Mouse (Mus musculus) right cerebral cortex, postnatal 25 days (tissue): ENCODE measurements around the gene Ptprk.

Source experiments
- DNase-seq: peaks from one replicate; pipeline ENCODE4 v3.0.0; 2022

Gene Ptprk

DNA sequence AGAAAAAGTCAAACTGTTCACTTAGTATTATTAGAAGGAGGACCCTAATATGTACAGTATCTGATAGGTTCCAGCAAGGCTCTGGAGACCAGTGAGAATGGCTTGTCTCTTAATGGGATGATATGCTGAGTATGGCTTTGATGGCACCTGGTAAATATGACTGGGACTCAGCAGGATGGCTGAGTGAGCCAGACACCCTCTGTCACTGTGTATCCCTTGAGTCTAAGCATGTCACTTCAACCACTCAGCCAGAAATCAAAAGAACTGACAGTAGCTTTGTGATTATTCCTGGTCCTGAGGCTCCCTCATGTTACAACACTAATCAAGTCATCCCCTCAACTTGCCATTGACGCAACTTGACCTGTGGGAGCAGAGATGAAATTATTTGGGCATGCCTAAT, 383.4 kb downstream of the Ptprk start:
- no peak for DNase-seq

DNA sequence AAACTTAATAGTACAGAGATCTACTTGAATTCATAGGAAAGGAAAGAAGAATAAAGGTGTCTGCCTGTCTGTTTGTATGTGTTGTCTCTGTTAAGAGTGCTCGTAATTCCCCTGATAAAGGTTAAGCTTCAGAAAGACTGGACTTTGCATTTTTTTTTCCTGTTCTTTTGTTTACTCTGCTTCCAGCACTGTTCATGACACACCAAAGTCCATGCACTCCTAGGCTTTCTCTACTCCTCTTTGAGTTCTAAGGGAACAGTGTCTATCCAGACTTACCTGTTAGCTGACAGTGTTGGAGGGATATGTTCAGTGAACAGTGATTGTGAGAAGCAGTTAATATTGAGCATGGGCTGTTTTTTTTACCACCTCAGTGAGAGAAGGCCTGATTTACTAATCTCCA, 385.3 kb downstream of the Ptprk start:
- no peak for DNase-seq

DNA sequence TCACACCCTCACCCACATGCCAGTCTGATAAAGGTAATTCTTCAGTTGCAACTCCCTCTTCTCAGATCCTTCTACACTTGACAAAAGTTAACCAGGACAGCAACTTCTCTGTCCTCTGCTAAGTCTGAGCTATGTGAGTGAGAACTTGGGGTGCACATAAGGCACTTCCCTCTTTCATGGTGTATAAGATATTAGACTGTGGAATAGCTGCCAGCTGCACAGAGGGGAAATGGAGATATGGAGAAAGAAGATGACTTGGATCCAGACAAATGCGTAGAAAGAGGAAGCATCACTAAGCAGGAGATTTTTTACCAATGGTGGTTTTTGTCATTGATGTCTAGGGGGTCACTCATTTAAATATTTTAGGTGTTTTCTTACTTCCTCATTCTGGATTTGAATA, 389.1 kb downstream of the Ptprk start:
- no peak for DNase-seq

DNA sequence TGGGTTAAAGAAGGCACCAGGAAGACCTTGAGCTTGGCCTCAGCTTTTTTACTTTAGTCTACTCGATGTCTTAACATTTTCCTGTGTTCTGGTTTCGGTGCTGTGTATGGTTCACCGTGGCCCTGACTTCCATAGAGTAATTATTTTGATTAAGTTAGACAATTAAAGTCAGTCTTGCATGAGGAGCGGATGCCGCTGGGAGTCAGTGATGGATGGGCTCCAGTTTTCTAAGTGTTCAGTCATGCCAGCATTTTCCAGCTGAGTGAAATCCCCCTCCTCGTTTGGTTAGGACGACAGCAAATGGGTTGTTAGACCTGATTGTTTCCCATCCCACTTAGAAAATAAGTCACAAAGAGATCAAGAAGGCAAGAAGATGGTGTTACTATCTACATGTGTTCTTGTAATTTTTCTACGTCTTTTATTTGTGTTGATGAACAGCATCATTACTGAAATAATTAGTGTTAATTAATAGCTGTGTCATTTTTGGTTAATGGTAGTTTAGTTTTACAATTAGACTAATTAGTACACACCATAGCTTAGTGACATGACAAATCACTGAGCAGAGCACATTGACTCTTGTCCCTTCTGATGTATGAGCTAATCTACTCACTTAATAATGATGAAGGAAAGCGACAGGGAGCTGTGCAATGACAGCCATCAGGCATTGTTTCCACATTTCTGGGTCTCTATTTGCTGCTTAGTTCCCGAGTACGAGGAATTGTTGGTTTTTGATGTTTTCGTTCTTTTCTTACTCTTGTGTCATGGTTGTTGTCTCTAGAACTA, 390.3 kb downstream of the Ptprk start:
- no peak for DNase-seq

DNA sequence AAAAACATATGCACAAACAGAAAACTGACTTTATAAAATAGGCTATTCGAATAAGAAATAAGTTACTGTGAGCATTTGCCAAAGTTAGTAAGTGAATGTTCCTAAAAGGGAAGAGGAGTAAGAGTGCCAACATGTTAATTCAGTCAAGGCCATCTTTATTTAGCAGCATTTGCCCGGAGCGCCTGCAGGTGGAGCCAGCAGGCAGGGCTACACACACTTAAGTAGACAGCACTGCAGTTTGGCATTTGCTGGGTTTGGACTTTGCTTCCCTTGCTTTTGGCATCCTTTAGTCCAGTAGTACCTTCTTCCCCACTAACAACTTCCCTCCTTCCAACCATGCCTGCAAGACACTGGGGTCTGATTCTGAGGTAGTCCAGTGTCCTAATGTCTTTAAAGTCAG, 411.0 kb downstream of the Ptprk start:
- peak; percentile 24 for DNase-seq

DNA sequence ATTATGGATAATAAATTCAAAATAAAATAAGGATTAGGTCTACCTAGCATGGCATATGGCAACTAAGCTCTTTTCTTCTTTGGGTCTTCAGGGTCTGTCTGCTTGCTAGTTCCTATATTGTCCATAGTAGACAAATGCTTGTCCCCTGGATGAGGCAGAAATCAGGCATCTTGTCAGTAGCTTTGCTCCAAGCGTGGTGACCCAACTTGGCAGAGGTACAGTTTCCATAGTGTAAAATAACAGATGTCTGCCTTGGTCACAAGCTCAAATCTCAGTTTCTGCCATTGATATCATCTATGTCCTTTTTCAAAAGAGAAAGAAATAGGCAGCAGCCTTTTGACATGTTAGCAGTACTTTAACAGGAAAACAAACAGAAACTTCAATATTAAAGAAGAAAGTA, 416.4 kb downstream of the Ptprk start:
- DNase-seq: no peak

DNA sequence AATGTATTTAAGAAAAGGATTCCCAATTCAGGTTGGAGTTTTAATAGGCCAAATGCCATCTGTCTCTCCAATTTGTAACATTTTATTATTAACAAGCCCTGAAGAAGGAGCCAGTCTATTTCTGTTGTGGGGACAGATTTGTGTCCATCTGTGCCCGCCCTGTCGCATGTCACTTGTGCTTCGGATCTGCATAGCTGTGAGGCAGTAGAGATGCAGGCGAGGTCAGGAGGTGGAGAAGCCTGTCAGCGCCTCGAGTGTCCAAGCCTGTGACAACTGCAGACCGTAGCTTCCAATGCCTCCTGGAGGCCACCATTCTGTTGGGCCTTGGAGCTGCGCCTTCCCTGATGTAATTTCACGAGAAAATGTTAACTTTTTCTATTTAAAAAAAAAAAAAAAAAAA, 417.6 kb downstream of the Ptprk start:
- DNase-seq: no peak

DNA sequence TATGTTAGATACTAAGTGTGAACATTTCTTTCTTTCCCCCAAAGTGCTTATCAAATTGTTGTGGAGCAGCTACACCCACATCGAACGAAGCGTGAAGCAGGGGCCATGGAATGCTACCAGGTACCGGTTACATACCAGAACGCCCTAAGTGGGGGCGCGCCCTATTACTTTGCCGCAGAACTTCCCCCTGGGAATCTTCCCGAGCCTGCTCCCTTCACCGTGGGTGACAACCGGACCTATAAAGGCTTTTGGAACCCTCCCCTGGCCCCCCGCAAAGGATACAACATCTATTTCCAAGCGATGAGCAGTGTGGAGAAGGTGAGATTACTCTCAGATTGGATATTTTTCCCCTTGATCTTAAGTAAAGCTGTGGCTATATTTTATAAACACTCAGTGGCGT, 418.2 kb downstream of the Ptprk start:
- DNase-seq: peak; percentile 8

DNA sequence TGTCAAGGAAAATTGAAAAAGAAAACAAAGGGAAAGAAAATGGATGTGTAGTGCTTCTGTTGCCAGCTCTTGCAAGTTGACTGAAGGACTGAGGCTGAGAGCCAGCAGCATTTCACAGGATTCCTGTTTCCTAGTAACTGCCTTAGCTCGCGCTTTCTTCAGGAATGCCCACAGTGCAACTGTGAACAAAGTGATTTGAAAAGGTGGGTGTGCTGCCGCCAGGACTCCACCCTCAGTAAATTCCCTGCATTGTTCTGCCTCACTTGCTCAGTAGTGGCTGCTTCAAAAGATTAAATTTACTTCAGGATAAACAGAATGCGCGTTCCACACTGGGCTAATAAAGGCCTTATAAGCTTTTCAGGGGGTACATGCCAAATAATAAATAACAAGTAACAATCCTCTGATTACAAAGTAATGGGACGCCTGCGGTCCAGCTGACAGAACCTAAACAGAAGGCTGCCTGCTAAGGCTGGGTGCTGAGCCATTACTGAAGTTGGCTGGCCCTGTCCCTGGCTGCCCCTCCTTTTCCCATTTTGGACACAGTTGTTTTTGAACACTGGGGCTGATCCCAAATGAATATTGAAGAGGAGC, 418.7 kb downstream of the Ptprk start:
- DNase-seq: peak; percentile 35

DNA sequence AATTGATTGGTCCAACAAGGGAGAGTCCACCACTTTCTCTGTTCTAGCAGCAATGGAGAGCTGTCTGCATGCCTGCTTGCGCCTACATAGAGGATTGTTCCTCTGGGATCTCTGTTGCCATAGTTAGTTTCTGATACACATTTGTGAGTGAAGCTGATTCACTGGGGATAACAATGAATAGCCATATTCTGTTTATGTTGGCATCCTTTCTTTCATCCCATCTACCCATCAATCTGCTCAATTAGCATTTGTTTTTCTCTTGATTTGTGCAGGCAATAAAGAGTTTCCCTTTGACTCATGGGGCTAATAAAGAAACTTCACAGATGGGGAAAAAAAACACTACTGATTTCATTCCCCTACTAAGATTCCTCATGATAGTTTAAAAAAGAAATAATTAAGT, 423.2 kb downstream of the Ptprk start:
- no peak for DNase-seq

DNA sequence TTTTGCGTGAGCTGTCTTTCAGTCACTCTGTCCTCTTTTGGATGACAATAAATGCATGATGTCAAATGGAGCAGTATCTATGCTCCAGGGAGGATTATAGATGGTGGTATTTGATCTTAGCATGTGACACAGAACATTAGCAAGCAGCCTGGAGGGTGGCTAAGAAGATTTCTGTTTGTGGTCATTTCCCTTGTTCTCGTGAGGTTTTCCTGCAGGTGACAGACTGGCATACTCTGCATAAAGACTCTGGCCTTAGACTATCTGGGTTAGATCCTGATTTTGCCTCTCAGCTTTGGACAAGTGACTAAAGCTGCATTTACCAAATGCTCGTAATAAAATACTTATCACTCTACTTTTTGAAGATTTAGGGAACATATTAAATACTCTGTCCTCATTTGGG, 423.9 kb downstream of the Ptprk start:
- DNase-seq: no peak

DNA sequence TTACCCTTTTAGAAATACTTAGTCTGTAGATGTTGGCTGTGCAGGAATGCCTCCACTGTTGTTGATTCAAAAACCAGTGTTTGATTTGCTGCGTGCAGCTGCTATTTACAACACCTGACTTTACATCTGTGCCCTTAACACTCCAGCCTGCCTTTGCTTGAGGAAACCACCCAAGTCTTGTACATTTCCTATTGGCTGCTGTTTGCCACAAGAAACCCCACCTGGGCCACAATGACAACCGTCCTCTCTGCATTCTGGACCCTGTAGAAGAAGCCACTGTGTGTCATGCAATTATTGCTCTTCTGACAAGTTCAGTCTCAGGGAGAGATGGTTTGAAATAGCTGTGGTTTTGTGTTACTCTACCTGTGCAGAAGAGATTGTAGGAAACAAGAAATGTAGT, 439.0 kb downstream of the Ptprk start:
- DNase-seq: no peak

DNA sequence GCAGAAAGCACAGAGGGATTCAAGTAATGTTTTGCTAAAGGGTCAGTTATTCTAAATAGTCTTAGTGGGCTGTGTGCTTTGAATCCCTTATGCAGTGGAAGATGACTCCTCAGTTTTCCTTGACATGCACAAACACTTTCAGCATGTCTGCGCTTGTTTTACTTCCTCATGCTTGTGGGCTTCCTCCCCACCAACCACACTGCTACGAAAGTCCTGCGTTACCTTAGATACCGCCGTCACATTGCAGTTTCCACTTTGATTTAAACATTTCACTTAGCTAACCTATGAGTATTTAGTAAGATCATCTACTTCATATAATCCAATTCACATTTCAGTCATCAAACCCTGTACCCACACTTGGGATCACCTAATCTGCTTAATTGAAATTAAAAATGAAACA, 441.5 kb downstream of the Ptprk start:
- no peak for DNase-seq

DNA sequence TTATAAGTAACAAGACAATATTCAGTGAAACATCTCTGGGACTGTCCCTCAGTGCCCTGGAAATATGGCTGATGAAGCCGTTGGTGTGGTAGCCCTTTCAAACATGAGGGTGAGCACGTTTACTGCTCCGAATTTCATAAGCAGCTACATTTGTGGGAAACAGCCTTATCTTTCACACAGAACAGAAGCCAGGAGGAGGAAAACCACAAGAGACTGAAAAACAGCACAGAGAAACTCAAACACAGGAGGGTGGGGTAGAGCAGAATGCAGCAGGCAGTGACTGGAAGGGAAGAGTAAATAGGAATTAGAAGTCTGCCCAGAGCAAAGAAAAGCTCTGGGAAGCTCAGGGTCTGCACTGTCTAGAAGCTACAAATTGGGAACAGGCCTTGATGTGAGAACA, 443.7 kb downstream of the Ptprk start:
- no peak for DNase-seq

DNA sequence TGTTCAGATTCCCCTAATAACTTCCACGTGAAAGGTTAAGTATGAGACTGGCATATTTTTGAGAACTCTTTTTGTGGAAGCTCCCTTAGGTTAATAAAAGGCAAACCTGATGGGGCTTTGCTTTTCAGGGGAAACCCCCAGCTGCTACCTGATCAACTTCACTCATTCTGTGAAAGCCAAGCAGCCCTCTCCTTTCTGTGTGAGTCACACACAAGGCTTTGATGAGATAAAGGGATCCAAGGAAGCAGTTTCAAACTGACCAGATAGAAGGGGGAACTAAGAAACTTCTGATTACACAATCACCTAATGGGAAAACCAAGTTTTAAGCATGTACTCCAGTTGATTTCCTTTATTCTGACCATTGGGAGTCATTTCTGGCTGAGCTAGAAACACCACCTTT, 445.2 kb downstream of the Ptprk start:
- DNase-seq: no peak

DNA sequence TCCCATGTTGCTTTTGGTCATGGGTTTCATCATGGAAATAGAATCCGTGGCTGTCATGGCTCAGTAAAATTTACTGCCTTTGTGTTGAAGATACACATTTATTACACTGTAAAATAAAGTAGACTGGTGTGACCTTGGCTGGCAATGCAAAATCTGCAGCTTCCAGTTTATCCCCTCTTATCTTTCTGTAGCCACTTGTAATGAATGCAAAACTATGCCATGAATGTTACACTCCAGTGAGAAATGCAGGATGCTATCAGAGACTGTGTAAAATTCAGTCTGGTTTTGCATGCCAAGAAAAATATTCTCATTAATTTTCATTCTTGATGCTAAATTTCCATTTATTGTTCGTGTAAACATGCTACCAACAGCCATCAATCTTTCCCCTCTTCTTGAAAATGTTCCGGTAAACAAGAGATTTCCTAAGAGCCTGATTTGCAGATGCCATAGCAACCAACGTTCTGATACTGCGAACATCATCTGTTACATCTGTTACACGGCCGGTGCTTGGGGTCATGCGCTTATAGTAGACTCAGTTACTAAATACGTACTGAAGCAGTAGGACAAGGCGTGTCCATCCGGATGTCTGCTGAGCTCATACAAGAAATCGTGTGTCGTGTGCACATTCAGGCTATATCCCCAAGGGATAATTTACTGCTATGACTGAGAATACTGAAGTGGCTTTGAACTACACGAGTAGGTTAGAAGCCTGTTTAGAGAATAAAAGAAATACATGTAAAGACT, 449.5 kb downstream of the Ptprk start:
- no peak for DNase-seq

DNA sequence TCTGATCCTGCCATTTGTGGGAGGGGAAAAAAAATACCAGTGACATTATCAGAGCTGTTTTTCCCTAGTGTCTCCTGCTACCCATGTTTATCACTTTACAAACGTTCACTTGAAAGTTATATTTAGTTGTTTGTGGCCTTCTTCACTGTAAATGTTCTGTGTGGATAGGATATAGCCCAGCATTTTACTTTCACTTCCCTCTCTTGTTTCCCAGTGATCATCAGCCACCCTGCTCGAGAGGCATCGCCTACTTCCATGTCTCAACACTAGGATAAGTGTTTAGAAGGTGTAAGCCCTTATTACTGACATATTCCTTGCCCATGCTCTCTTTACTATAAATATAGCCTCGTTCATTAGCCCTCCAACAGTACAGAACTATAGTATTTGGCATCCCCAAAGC, 466.0 kb downstream of the Ptprk start:
- no peak for DNase-seq

DNA sequence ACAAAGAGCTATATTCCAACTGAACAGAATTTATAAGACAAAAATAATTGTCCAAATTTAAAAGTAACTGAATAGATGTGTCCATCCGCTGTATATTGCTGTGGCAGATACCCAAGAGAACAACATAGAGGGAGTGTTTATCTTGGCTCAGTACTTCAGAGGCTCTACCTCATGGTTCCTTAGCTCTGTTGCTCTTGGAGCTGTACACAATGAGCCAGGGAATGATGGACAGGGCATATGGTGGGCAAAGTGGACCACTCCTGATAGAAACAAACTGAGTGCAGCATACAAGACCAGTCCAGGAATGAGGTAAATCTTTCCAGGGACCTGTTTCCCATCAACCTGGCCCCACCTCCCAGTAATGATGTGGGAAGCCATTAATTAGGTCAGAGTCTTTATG, 468.1 kb downstream of the Ptprk start:
- no peak for DNase-seq

DNA sequence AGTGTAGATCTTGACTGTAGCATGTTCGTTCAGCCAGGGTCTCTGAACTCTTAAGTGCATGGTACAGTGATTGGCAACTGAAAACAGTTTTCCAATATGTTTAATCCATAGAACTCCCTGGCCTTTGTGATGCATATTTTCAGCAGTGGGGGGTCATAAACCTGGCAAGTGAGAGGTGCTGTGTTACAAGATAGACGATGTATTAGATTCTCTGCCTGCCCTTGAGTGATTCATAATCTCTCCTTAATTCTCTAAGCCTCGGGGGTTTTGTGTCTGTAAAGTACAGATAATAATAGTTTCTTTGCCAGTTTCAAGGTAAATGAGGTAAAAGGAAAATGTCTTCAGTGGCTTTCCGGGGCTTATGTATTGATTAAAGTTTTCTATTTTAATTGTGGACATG, 475.9 kb downstream of the Ptprk start:
- no peak for DNase-seq

DNA sequence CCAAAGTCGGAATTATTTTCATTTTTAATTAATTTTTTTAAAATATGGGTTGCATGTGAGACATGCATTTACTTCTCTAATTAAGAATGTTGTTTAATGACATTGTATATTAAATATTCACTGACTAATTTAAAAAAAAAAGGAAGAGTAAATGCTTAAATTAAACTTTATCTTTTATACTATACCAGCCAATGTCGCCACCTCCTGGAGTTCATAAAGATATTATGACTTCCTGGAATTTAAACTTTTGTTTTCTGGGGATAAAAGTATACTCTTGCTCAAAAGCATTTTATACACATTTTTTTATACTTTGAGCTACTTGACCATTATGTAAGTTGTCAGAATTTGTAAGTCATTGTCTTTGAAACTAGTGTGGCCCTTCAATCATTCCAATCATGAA, 477.4 kb downstream of the Ptprk start:
- DNase-seq: no peak

DNA sequence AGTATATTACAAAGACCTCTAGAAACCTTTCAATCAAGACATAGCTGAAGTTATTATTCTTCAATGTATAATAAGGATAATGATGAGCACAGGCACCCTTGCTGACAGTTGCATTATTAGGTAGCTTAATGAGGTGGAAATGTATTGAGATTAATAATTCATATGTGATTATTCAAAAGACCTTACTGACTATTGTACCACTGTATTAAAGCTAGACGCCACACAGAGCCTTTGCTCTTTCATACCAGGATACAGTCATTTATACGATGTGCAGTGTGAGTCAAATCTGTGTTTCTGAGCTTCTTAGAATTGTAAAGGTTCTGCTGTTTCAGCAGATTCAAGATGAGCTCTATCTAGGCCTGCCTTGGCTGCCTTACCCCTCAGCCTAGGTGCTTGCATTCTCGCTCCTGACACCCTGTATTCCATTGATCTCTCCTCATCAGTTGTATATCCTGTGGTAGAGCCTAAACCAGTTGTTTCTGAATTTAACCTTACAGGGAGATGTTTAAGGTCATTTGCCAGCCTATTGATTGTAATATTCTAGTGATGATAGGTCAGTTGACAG, 489.6 kb downstream of the Ptprk start:
- no peak for DNase-seq

DNA sequence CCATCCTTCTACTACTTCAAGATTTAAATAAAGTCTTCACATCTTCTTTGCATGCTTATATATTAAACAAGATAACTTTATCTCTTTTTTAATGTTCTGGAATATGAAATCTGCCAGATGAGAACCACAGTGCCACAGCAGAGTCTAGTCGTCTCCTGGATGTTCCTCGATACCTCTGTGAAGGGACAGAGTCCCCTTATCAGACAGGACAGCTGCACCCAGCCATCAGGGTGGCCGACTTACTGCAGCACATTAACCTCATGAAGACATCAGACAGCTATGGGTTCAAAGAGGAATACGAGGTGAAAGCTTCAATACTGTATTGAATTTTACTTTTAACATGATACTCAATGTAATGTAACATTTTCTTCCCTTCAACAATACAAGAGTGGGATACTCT, 491.8 kb downstream of the Ptprk start:
- DNase-seq: no peak

DNA sequence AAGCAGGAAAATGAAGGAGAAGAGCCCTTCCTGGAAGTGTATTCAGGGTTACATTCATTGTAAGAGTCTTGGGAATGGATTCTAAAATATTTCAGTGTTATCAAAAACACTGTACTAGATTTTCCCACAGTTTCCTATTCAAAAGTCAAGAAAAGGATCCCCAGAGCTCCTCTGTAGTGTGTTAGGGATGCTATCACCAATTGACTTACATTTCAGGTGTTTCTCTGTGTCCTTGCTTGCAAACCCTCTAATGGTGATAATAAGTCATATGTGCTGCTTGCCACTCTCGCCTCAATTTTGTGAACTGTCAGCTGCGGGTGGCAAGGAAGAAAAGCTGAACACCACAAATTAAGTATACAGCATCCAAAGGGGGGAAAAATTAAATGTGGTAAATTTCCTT, 492.2 kb downstream of the Ptprk start:
- no peak for DNase-seq

DNA sequence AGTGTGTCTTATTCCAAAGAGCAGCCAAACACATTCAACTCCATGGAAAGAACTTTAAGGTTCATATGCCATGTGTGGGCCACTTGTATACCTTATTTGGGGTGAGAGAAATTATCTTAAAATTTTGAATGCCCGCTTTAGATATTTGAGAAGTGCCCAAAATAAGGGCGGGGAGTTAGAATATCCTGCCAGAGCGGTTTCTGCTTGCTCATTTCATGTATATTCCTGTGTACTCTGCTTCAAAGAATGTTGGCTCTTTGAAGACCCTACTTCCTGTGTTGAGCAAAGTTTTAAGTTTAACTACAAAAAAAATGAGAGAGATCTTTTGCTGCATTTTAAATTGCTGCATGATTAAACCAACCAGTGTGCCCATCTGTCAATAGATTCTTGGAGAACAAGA, 492.8 kb downstream of the Ptprk start:
- DNase-seq: no peak
